Mouse (Mus musculus): Measurements from ENCODE around the gene Cfap221.

- TF ChIP-seq CTCF (IDR thresholded peaks at IDR 0.05; ENCODE audit: low read depth, low read length) (no peak), POLR2A (IDR thresholded peaks at IDR 0.05; ENCODE audit: insufficient read depth, low read length) (no peak)
Measured at GRCm38 (mm10) chr1:119893600-119893999, 103.4 kb downstream of the Cfap221 start.
